Comparison of ENCODE assay signal across 12 mouse cellular contexts in genomic region chr5:96702706-96703625, GRCm38 (mm10).
A peak's percentile ranks its signal among the peaks of the same experiment; 100 is the strongest.
DNase-seq lines count a peak whose midpoint lies in the region; ATAC-seq and TF ChIP-seq lines count a peak whose summit lies in the region.
"Had no signal": no experiment of that assay in that cellular context is flagged by ENCODE, and none has a peak within 500 bp of the region (broad histone marks: within the 10 kb centered on the region; RNA-seq: fewer than 3 reads in every experiment).

No protein-coding gene starts in this region.

- no peak for TF ChIP-seq POLR2A in kidney, adult 2 months (IDR thresholded peaks at IDR 0.05; ENCODE audit: low read depth, low read length)

- no peaks in the 10 kb centered on the region for H3K27me3 ChIP-seq in forebrain, embryonic 16.5 days (replicated peaks; ENCODE audit: control insufficient read depth, insufficient read depth, low read length)
- H3K27me3 ChIP-seq in midbrain, embryonic 12.5 days = no peaks in the 10 kb centered on the region
- no peaks in the 10 kb centered on the region for H3K27me3 ChIP-seq in kidney, adult 2 months (replicated peaks; ENCODE audit: control insufficient read depth, insufficient read depth, low read length)
- H3K27me3 ChIP-seq: CH12.LX had no signal

- TF ChIP-seq CTCF in kidney, adult 2 months (conservative IDR thresholded peaks at IDR 0.05; ENCODE audit: insufficient read depth, insufficient read length, low read depth, low read length) = no peak

- peak; percentile 69; the same call in 1 of the 2 replicates for ATAC-seq in forebrain, embryonic 16.5 days
- ATAC-seq in midbrain, embryonic 12.5 days (ENCODE audit: low FRiP score, low read depth) = peak; percentile 88

- peak; percentile 5 for DNase-seq in lung, postnatal 10 days
- DNase-seq in lung, postnatal 25 days (ENCODE audit: low spot score) = no peak
- DNase-seq in kidney, adult 2 months = no peak
- no peak for DNase-seq in kidney, adult 9 months
- no peak for DNase-seq in layer of hippocampus, postnatal 14 days (ENCODE audit: low spot score in 2 of 2)
- DNase-seq: adrenal gland, postnatal 14 days; cerebellum, adult 18-20 months; gastrocnemius, postnatal 14 days had no signal

- no peak overlapping the region for H3K27ac ChIP-seq in forebrain, embryonic 16.5 days (ENCODE audit: low read length)
- H3K27ac ChIP-seq in midbrain, embryonic 12.5 days (replicated peaks) = peak overlapping the region; percentile 63
- H3K27ac ChIP-seq in kidney, adult 2 months (ENCODE audit: insufficient read depth, low read depth, low read length) = no peak overlapping the region
- H3K27ac ChIP-seq: macrophage had no signal

- no peaks in the 10 kb centered on the region for H3K36me3 ChIP-seq in forebrain, embryonic 16.5 days (ENCODE audit: control insufficient read depth, insufficient read depth)
- H3K36me3 ChIP-seq in midbrain, embryonic 12.5 days = no peaks in the 10 kb centered on the region
- H3K36me3 ChIP-seq in kidney, adult 2 months (ENCODE audit: control insufficient read depth, insufficient read depth, low read length) = no peaks in the 10 kb centered on the region

- H3K4me2 ChIP-seq in forebrain, embryonic 16.5 days (ENCODE audit: low read length) = peak overlapping the region; percentile 27
- H3K4me2 ChIP-seq in midbrain, embryonic 12.5 days (replicated peaks) = peak overlapping the region; percentile 3; the same call in 1 of the 2 replicates

- WGBS in forebrain, embryonic 16.5 days = 32% methylated on average over 22 of the region's 22 CpGs
- 50% methylated on average over 22 of the region's 22 CpGs for WGBS in midbrain, embryonic 12.5 days
- WGBS in kidney, adult 2 months = 71% methylated on average over 22 of the region's 22 CpGs

- peaks cover 8% of the 10 kb centered on the region for H3K4me1 ChIP-seq in forebrain, embryonic 16.5 days (replicated peaks; ENCODE audit: control insufficient read depth, insufficient read depth, low read length)
- peaks cover 9% of the 10 kb centered on the region for H3K4me1 ChIP-seq in midbrain, embryonic 12.5 days
- no peaks in the 10 kb centered on the region for H3K4me1 ChIP-seq in kidney, adult 2 months (ENCODE audit: control insufficient read depth, insufficient read depth, low read length)

- H3K9me3 ChIP-seq in forebrain, embryonic 16.5 days (ENCODE audit: control insufficient read depth, low read length) = no peaks in the 10 kb centered on the region
- no peaks in the 10 kb centered on the region for H3K9me3 ChIP-seq in midbrain, embryonic 12.5 days

- H3K9ac ChIP-seq in forebrain, embryonic 16.5 days (replicated peaks; ENCODE audit: low read depth, low read length) = peak overlapping the region; percentile 20; the same call in 1 of the 2 replicates
- no peak overlapping the region for H3K9ac ChIP-seq in midbrain, embryonic 12.5 days (replicated peaks)

- no peak overlapping the region for H3K4me3 ChIP-seq in forebrain, embryonic 16.5 days (replicated peaks; ENCODE audit: low read length)
- no peak overlapping the region for H3K4me3 ChIP-seq in midbrain, embryonic 12.5 days
- H3K4me3 ChIP-seq in kidney, adult 2 months (ENCODE audit: insufficient read depth, low read depth, low read length) = no peak overlapping the region
